Mouse (Mus musculus): ENCODE data around the gene Acr. TPM values are rescaled to one million over a fixed set of nuclear protein-coding genes. Genes with fewer than 3 reads are reported as not detected.

The Acr gene
- not detected for total RNA-seq (2023)

DNA sequence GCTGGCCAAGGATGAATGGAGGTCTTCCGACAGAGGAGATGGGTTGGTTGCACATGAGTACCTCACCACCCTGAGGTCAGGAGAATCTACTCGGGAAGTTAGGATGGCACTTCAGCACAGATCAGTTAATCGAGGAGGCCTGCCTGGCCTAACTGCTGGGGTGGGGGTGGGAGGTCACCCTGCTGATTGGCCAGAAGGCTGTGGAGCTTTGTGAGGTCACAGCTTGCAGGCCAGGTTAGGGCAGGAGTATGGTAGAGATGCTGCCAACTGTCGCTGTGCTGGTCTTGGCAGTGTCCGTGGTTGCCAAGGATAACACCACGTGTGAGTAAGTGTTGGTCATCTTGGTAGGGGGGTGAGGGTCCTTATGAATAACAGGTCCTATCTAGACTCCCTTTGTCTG, at the start of gene Acr:
Gene Acr (plus strand): TSS at position 213 of the 400 bp plus-strand sequence.

GRCm38 (mm10) chr15:89591723-89592455, 23.8 kb downstream of the Acr start, which contains the start of gene Rabl2:
Gene Rabl2 (minus strand): TSS chr15:89591923.

Other genes starting within 250 kb of the Acr start
- gene Adm2, start 245.6 kb upstream of the Acr start, total RNA-seq (2023), result not detected
- gene Miox, start 233.9 kb upstream of the Acr start, total RNA-seq (2023), result not detected
- 10 to 100 TPM; 50.3 to 51.8 TPM for gene Lmf2, start 212.7 kb upstream of the Acr start, total RNA-seq (2023)
- gene Ncaph2, start 212.6 kb upstream of the Acr start, total RNA-seq (2023), result 100 to 1,000 TPM; 130 to 147 TPM
- 10 to 100 TPM; 17.2 to 20.1 TPM for gene Sco2, start 194.5 kb upstream of the Acr start, total RNA-seq (2023)
- gene Tymp, start 191.3 kb upstream of the Acr start, total RNA-seq (2023), result 1 to 10 TPM in 1 of 2 experiments, under 1 TPM in 1; 0.59 to 1.4 TPM
- not detected for gene Odf3b, start 189.0 kb upstream of the Acr start, total RNA-seq (2023)
- not detected for gene Klhdc7b, start 183.4 kb upstream of the Acr start, total RNA-seq (2023)
- gene Syce3, start 157.8 kb upstream of the Acr start, total RNA-seq (2023), result not detected
- gene Cpt1b, start 142.5 kb upstream of the Acr start, total RNA-seq (2023), result 1 to 10 TPM; 6.8 to 9.8 TPM
- 10 to 100 TPM; 12.2 to 15.8 TPM for gene C730034F03Rik, start 138.7 kb upstream of the Acr start, total RNA-seq (2023)
- gene Gm44502, start 138.6 kb upstream of the Acr start, total RNA-seq (2023), result not detected
- 100 to 1,000 TPM; 245 to 328 TPM for gene Chkb, start 138.4 kb upstream of the Acr start, total RNA-seq (2023)
- not detected for gene Mapk8ip2, start 114.4 kb upstream of the Acr start, total RNA-seq (2023)
- 10 to 100 TPM; 15.8 to 18.1 TPM for gene Arsa, start 90.9 kb upstream of the Acr start, total RNA-seq (2023)
- not detected for gene Shank3, start 68.7 kb upstream of the Acr start, total RNA-seq (2023)
- 1 to 10 TPM; 2.6 to 8.5 TPM for gene Rabl2, start 23.6 kb downstream of the Acr start, total RNA-seq (2023)